Mouse (Mus musculus): ENCODE data around the gene Glipr1l2. TPM values are rescaled to one million over a fixed set of nuclear protein-coding genes. Genes with fewer than 3 reads are reported as not detected.
"Not testable (repeated sequence)": the region's sequence is repeated elsewhere in the genome, so short reads cannot be mapped to it uniquely, and the experiment has no call there.

Glipr1l2 gene
- polyA plus RNA-seq (2014; fragmentation: Nextera tagmentation; extraction: Ambion mirVana), result not detected in 2 replicates

DNA sequence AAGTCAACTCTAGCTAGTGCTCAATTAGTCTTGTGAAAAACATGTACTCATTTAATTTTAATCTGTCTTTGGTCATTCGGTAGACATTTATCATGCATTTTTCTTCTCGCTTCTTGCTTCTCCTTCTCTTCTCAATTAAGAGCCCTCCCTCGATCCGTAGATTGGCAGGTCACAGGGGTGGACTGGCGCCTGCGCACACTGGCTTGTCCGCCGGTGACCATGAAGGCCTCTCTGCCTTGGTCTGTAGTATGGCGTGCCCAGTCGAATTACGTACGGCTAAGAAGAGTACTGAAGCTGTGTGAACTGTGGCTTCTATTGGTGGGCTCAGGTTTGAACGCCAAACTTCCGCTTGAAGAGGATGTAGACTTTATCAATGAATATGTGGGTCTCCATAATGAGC lies at the start of gene Glipr1l2:
TSS of gene Glipr1l2 (plus strand) at position 198 of the 400 bp plus-strand sequence.
- Histone ChIP-seq H3K9ac (ENCODE audit: low read length) (no peak within 1 kb of the TSS), H3K4me2 (ENCODE audit: low read length) (no peak within 1 kb of the TSS), H3K4me1 (ENCODE audit: control insufficient read depth in 2 of 2, insufficient read depth in 2 of 2, low read length in 2 of 2) (no peaks in the 10 kb centered on the region), H3K4me3 (ENCODE audit: control insufficient read depth in 1 of 2, insufficient read depth in 1 of 2, low read depth in 1 of 2, low read length in 2 of 2) (no peak within 1 kb of the TSS), H3K9me3 (ENCODE audit: control insufficient read depth, low read length) (no peaks in the 10 kb centered on the region), H3K27me3 (ENCODE audit: control insufficient read depth, insufficient read depth, low read length) (no peaks in the 10 kb centered on the region), H3K27ac (replicated peaks in 1 of 2; ENCODE audit: control insufficient read depth in 1 of 2, insufficient read depth in 1 of 2, low read depth in 2 of 2, low read length in 2 of 2) (no peak within 1 kb of the TSS), H3K36me3 (ENCODE audit: control insufficient read depth, insufficient read depth, low read length) (no peaks in the 10 kb centered on the region)
- 91% methylated on average over 14 of the region's 14 CpGs for WGBS
- no peak for ATAC-seq (ENCODE audit: insufficient number of reproducible peaks, insufficient read depth, low FRiP score, low read depth)

GRCm38 (mm10) chr10:112043523-112043922 lies 39.6 kb upstream of the Glipr1l2 start:
- H3K27ac ChIP-seq (replicated peaks in 1 of 2; ENCODE audit: control insufficient read depth in 1 of 2, insufficient read depth in 1 of 2, low read depth in 2 of 2, low read length in 2 of 2); H3K4me3 ChIP-seq (ENCODE audit: control insufficient read depth in 1 of 2, insufficient read depth in 1 of 2, low read depth in 1 of 2, low read length in 2 of 2); H3K36me3 ChIP-seq (ENCODE audit: control insufficient read depth, insufficient read depth, low read length); H3K4me1 ChIP-seq (ENCODE audit: control insufficient read depth in 2 of 2, insufficient read depth in 2 of 2, low read length in 2 of 2); H3K4me2 ChIP-seq (ENCODE audit: low read length); ATAC-seq (ENCODE audit: insufficient number of reproducible peaks, insufficient read depth, low FRiP score, low read depth); H3K9ac ChIP-seq (ENCODE audit: low read length); H3K27me3 ChIP-seq (ENCODE audit: control insufficient read depth, insufficient read depth, low read length); H3K9me3 ChIP-seq (ENCODE audit: control insufficient read depth, low read length): not testable (repeated sequence)
- 74% methylated on average over 9 of the region's 9 CpGs for WGBS

DNA sequence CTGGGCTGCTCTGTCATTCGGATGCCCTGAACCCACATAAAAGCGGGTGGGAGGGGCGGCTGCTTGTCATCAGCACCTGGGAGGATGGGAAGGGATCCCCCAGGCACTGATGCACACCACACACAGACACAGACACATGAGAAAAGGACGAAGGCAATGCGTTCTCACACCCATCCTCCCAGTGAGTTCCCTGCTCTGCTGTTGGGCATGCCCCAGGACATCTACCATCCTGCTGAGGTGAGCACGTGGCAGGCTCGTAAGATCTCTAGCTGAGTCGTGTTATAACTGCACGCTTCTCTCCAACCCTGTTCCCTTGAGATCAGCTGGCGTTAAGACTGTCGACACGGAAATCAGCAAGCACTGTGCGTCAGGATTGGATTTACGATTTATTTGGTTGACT lies 38.9 kb upstream of the Glipr1l2 start:
- not testable (repeated sequence) for H3K4me2 ChIP-seq (ENCODE audit: low read length); H3K4me1 ChIP-seq (ENCODE audit: control insufficient read depth in 2 of 2, insufficient read depth in 2 of 2, low read length in 2 of 2); H3K9me3 ChIP-seq (ENCODE audit: control insufficient read depth, low read length); H3K36me3 ChIP-seq (ENCODE audit: control insufficient read depth, insufficient read depth, low read length); H3K9ac ChIP-seq (ENCODE audit: low read length); H3K27ac ChIP-seq (replicated peaks in 1 of 2; ENCODE audit: control insufficient read depth in 1 of 2, insufficient read depth in 1 of 2, low read depth in 2 of 2, low read length in 2 of 2); H3K27me3 ChIP-seq (ENCODE audit: control insufficient read depth, insufficient read depth, low read length); ATAC-seq (ENCODE audit: insufficient number of reproducible peaks, insufficient read depth, low FRiP score, low read depth); H3K4me3 ChIP-seq (ENCODE audit: control insufficient read depth in 1 of 2, insufficient read depth in 1 of 2, low read depth in 1 of 2, low read length in 2 of 2)
- WGBS, result 51% methylated on average over 13 of the region's 14 CpGs

GRCm38 (mm10) chr10:112051220-112051619 lies 31.9 kb upstream of the Glipr1l2 start:
- no peak for ATAC-seq (ENCODE audit: insufficient number of reproducible peaks, insufficient read depth, low FRiP score, low read depth)
- Histone ChIP-seq H3K4me2 (ENCODE audit: low read length) (no peak overlapping the region), H3K9ac (ENCODE audit: low read length) (no peak overlapping the region), H3K27me3 (ENCODE audit: control insufficient read depth, insufficient read depth, low read length) (no peaks in the 10 kb centered on the region), H3K36me3 (ENCODE audit: control insufficient read depth, insufficient read depth, low read length) (no peaks in the 10 kb centered on the region), H3K4me1 (ENCODE audit: control insufficient read depth in 2 of 2, insufficient read depth in 2 of 2, low read length in 2 of 2) (no peaks in the 10 kb centered on the region), H3K27ac (replicated peaks in 1 of 2; ENCODE audit: control insufficient read depth in 1 of 2, insufficient read depth in 1 of 2, low read depth in 2 of 2, low read length in 2 of 2) (no peak overlapping the region), H3K9me3 (ENCODE audit: control insufficient read depth, low read length) (no peaks in the 10 kb centered on the region), H3K4me3 (ENCODE audit: control insufficient read depth in 1 of 2, insufficient read depth in 1 of 2, low read depth in 1 of 2, low read length in 2 of 2) (no peak overlapping the region)

DNA sequence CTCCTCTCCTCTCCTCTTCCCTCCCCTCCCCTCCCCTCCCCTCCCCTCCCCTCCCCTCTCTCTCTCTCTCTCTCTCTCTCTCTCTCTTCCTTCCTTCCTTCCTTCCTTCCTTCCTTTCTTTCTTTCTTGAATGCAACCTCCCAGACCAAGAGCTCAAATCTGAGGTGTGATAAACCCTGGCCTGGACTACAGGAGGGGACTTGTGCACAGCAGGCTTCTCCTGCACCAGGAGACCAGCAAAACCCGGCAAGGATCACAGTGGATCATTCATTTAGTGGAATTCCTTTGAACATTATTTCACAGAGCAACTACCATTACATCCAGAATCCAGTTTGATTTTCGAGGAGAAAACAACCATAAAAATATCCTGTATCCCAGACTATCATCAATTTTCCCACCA lies 31.2 kb upstream of the Glipr1l2 start:
- not testable (repeated sequence) for H3K4me3 ChIP-seq (ENCODE audit: control insufficient read depth in 1 of 2, insufficient read depth in 1 of 2, low read depth in 1 of 2, low read length in 2 of 2); H3K36me3 ChIP-seq (ENCODE audit: control insufficient read depth, insufficient read depth, low read length); H3K9ac ChIP-seq (ENCODE audit: low read length); H3K9me3 ChIP-seq (ENCODE audit: control insufficient read depth, low read length); ATAC-seq (ENCODE audit: insufficient number of reproducible peaks, insufficient read depth, low FRiP score, low read depth); H3K27ac ChIP-seq (replicated peaks in 1 of 2; ENCODE audit: control insufficient read depth in 1 of 2, insufficient read depth in 1 of 2, low read depth in 2 of 2, low read length in 2 of 2); H3K4me1 ChIP-seq (ENCODE audit: control insufficient read depth in 2 of 2, insufficient read depth in 2 of 2, low read length in 2 of 2); H3K4me2 ChIP-seq (ENCODE audit: low read length); H3K27me3 ChIP-seq (ENCODE audit: control insufficient read depth, insufficient read depth, low read length)
- WGBS, result 57% methylated on average over 2 of the region's 2 CpGs

- H3K4me2 ChIP-seq (ENCODE audit: low read length), result no peak within 1 kb of the TSS
- H3K9ac ChIP-seq (ENCODE audit: low read length), result no peak within 1 kb of the TSS
- no peak for ATAC-seq (ENCODE audit: insufficient number of reproducible peaks, insufficient read depth, low FRiP score, low read depth)
- no peaks in the 10 kb centered on the region for H3K9me3 ChIP-seq (ENCODE audit: control insufficient read depth, low read length)
- no peak within 1 kb of the TSS for H3K27ac ChIP-seq (replicated peaks in 1 of 2; ENCODE audit: control insufficient read depth in 1 of 2, insufficient read depth in 1 of 2, low read depth in 2 of 2, low read length in 2 of 2)
- WGBS, result 58% methylated on average over 14 of the region's 14 CpGs
- no peaks in the 10 kb centered on the region for H3K27me3 ChIP-seq (ENCODE audit: control insufficient read depth, insufficient read depth, low read length)
- H3K4me1 ChIP-seq (ENCODE audit: control insufficient read depth in 2 of 2, insufficient read depth in 2 of 2, low read length in 2 of 2), result no peaks in the 10 kb centered on the region
- no peaks in the 10 kb centered on the region for H3K36me3 ChIP-seq (ENCODE audit: control insufficient read depth, insufficient read depth, low read length)
- no peak within 1 kb of the TSS for H3K4me3 ChIP-seq (ENCODE audit: control insufficient read depth in 1 of 2, insufficient read depth in 1 of 2, low read depth in 1 of 2, low read length in 2 of 2)
Observed at GRCm38 (mm10) chr10:112059702-112060582, 23.2 kb upstream of the Glipr1l2 start, which contains the start of gene Glipr1l1. Glipr1l1 (plus strand) TSS chr10:112060189.

GRCm38 (mm10) chr10:112060583-112060934 lies 22.6 kb upstream of the Glipr1l2 start:
- H3K9ac ChIP-seq (ENCODE audit: low read length); ATAC-seq (ENCODE audit: insufficient number of reproducible peaks, insufficient read depth, low FRiP score, low read depth); H3K9me3 ChIP-seq (ENCODE audit: control insufficient read depth, low read length); H3K27me3 ChIP-seq (ENCODE audit: control insufficient read depth, insufficient read depth, low read length); H3K4me1 ChIP-seq (ENCODE audit: control insufficient read depth in 2 of 2, insufficient read depth in 2 of 2, low read length in 2 of 2); H3K4me3 ChIP-seq (ENCODE audit: control insufficient read depth in 1 of 2, insufficient read depth in 1 of 2, low read depth in 1 of 2, low read length in 2 of 2); H3K4me2 ChIP-seq (ENCODE audit: low read length); H3K36me3 ChIP-seq (ENCODE audit: control insufficient read depth, insufficient read depth, low read length); H3K27ac ChIP-seq (replicated peaks in 1 of 2; ENCODE audit: control insufficient read depth in 1 of 2, insufficient read depth in 1 of 2, low read depth in 2 of 2, low read length in 2 of 2): not testable (repeated sequence)
- 78% methylated on average over 6 of the region's 6 CpGs for WGBS

DNA sequence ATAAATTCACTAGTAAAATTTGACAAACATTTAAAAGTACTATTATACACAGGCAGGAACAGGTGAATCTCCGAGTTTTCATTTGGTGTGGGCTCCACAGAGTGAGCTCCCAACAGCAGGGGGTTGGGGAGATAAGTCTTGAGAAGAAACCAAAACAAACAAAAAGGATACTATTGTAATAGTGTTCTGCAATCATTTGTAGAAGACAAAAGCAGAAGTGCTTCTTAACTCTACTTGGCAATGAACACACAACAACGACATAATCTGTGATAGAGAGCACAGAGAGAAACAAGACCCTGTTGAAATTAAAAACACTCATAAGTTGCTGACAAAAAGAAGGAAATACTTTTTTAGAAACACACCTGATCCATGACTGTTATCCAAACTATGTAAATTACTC lies 3.1 kb upstream of the Glipr1l2 start:
- no peak overlapping the region for H3K4me3 ChIP-seq (ENCODE audit: control insufficient read depth in 1 of 2, insufficient read depth in 1 of 2, low read depth in 1 of 2, low read length in 2 of 2)
- 19% methylated on average over 2 of the region's 2 CpGs for WGBS
- H3K9me3 ChIP-seq (ENCODE audit: control insufficient read depth, low read length), result no peaks in the 10 kb centered on the region
- no peak overlapping the region for H3K9ac ChIP-seq (ENCODE audit: low read length)
- no peak overlapping the region for H3K4me2 ChIP-seq (ENCODE audit: low read length)
- H3K27me3 ChIP-seq (ENCODE audit: control insufficient read depth, insufficient read depth, low read length), result no peaks in the 10 kb centered on the region
- H3K27ac ChIP-seq (replicated peaks in 1 of 2; ENCODE audit: control insufficient read depth in 1 of 2, insufficient read depth in 1 of 2, low read depth in 2 of 2, low read length in 2 of 2), result no peak overlapping the region
- H3K36me3 ChIP-seq (ENCODE audit: control insufficient read depth, insufficient read depth, low read length), result no peaks in the 10 kb centered on the region
- no peaks in the 10 kb centered on the region for H3K4me1 ChIP-seq (ENCODE audit: control insufficient read depth in 2 of 2, insufficient read depth in 2 of 2, low read length in 2 of 2)
- no peak for ATAC-seq (ENCODE audit: insufficient number of reproducible peaks, insufficient read depth, low FRiP score, low read depth)

Data from heart, embryonic 14.5 days (tissue).